Mouse (Mus musculus): ENCODE data around the gene Eif3d.

Eif3d gene

GRCm38 (mm10) chr15:77952921-77953320, 17.7 kb downstream of the Eif3d start:
- DNase-seq (ENCODE audit: low spot score in 2 of 2) = no peak

- no peak for DNase-seq (ENCODE audit: low spot score in 2 of 2)
Measured at GRCm38 (mm10) chr15:77949061-77949460, 21.6 kb downstream of the Eif3d start.

- DNase-seq (ENCODE audit: low spot score in 2 of 2) = no peak
Measured at GRCm38 (mm10) chr15:77945711-77946110, 24.9 kb downstream of the Eif3d start.

- DNase-seq (ENCODE audit: low spot score in 2 of 2) = no peak
Measured at GRCm38 (mm10) chr15:77941563-77941962, 29.1 kb downstream of the Eif3d start.

GRCm38 (mm10) chr15:77938516-77938915, 32.1 kb downstream of the Eif3d start:
- DNase-seq (ENCODE audit: low spot score in 2 of 2) = no peak

- DNase-seq (ENCODE audit: low spot score in 2 of 2) = peak in 1 of 2 experiments; percentile 29
Measured at GRCm38 (mm10) chr15:77935673-77936375, 34.8 kb downstream of the Eif3d start.

- no peak for DNase-seq (ENCODE audit: low spot score in 2 of 2)
Measured at GRCm38 (mm10) chr15:77934968-77935367, 35.6 kb downstream of the Eif3d start.

- DNase-seq (ENCODE audit: low spot score in 2 of 2) = peak in 1 of 2 experiments; percentile 25
Measured at GRCm38 (mm10) chr15:77934326-77934725, 36.3 kb downstream of the Eif3d start.

- DNase-seq (ENCODE audit: low spot score in 2 of 2) = peak; percentile 100
Measured at GRCm38 (mm10) chr15:77933770-77934169, 36.8 kb downstream of the Eif3d start.

GRCm38 (mm10) chr15:77933222-77933621, 37.4 kb downstream of the Eif3d start:
- DNase-seq (ENCODE audit: low spot score in 2 of 2) = no peak

GRCm38 (mm10) chr15:77931689-77932016, 39.0 kb downstream of the Eif3d start:
- no peak for DNase-seq (ENCODE audit: low spot score in 2 of 2)

GRCm38 (mm10) chr15:77930986-77931688, 39.5 kb downstream of the Eif3d start:
- DNase-seq (ENCODE audit: low spot score in 2 of 2) = no peak

GRCm38 (mm10) chr15:77929804-77930203, 40.8 kb downstream of the Eif3d start:
- no peak for DNase-seq (ENCODE audit: low spot score in 2 of 2)

GRCm38 (mm10) chr15:77928673-77929331, 41.8 kb downstream of the Eif3d start, which contains the start of gene Txn2:
Txn2 (minus strand) TSS chr15:77929006.
- peak; percentile 84 to 90 for DNase-seq (ENCODE audit: low spot score in 2 of 2)

GRCm38 (mm10) chr15:77928091-77928490, 42.5 kb downstream of the Eif3d start:
- DNase-seq (ENCODE audit: low spot score in 2 of 2) = no peak

GRCm38 (mm10) chr15:77926921-77927320, 43.7 kb downstream of the Eif3d start:
- DNase-seq (ENCODE audit: low spot score in 2 of 2) = no peak

GRCm38 (mm10) chr15:77925195-77925594, 45.4 kb downstream of the Eif3d start:
- DNase-seq (ENCODE audit: low spot score in 2 of 2) = no peak

- no peak for DNase-seq (ENCODE audit: low spot score in 2 of 2)
Measured at GRCm38 (mm10) chr15:77923267-77924035, 47.2 kb downstream of the Eif3d start.

GRCm38 (mm10) chr15:77922710-77923109, 47.9 kb downstream of the Eif3d start:
- no peak for DNase-seq (ENCODE audit: low spot score in 2 of 2)

- no peak for DNase-seq (ENCODE audit: low spot score in 2 of 2)
Measured at GRCm38 (mm10) chr15:77921636-77922035, 49.0 kb downstream of the Eif3d start.

- no peak for DNase-seq (ENCODE audit: low spot score in 2 of 2)
Measured at GRCm38 (mm10) chr15:77920511-77921462, 49.8 kb downstream of the Eif3d start.
